Mouse (Mus musculus) hematopoietic stem cell, adult 5-6 weeks (primary cell): ENCODE results near the gene Rrp9. TPM values are rescaled to one million over a fixed set of nuclear protein-coding genes. Genes with fewer than 3 reads are reported as not detected.

Experiments used
- ATAC-seq, 2 experiments: fragments of 125-278 bp in 1 of 2; replicated peaks in 1 of 2; 2 replicates each; pipeline ENCODE4 v1.8.0; 2016 to 2017; ENCODE audit warnings: inconsistent platforms in 2 of 2, mild to moderate bottlenecking in 2 of 2, moderate number of reproducible peaks in 2 of 2, low read depth in 1 of 2, moderate TSS enrichment in 1 of 2; ENCODE audit not compliant: low FRiP score in 2 of 2, poor library complexity in 2 of 2, severe bottlenecking in 2 of 2, insufficient read depth in 1 of 2, low TSS enrichment in 1 of 2
- total RNA-seq: library from RNA; stranded (forward); fragments of 172-1452, 232-1000 nt; gene quantifications from 2 replicates; pipeline ENCODE4 v1.2.3, GENCODE M21; 2017

Gene Rrp9
- total RNA-seq, 1 experiment from 2014 or later = 43.1 TPM

DNA sequence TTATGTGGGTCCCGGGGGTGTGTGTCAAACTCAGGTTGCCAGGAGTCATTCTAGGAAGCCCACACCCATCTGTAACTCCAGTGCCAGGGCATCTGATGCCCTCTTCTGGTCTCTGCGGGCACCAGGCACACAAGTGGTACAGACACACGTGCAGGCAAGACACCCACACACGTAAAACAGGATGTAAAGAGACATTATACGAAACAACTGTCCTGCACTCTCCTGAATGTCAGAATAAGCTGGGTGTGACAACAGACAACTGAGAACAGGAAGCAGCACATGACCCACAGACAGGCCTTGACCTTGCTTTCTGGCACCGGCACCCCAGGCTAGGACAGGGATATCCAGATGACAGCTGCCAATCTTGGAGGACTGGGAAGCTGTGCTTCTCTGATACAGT, 6.4 kb upstream of the Rrp9 start:
- no peak for ATAC-seq

DNA sequence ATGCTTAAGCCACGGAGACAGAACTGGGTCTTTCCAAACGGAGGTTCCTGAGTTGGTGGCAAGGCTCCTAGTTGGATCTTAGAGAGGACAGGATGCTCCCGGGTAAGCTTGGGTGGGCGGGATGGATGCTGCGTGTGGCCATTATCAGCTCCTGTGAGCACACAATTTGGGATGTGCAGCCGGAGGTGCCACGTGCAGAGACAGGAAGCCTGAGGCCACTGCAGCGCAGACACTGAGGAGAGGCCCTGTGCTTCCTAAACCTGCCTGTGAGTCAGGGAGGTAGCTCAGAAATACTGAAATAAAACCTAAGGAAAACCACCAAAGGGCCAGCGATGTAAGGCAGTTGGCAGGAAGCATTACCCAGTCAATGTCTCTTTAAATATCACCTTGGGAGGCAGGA, 6.0 kb upstream of the Rrp9 start:
- ATAC-seq = no peak

DNA sequence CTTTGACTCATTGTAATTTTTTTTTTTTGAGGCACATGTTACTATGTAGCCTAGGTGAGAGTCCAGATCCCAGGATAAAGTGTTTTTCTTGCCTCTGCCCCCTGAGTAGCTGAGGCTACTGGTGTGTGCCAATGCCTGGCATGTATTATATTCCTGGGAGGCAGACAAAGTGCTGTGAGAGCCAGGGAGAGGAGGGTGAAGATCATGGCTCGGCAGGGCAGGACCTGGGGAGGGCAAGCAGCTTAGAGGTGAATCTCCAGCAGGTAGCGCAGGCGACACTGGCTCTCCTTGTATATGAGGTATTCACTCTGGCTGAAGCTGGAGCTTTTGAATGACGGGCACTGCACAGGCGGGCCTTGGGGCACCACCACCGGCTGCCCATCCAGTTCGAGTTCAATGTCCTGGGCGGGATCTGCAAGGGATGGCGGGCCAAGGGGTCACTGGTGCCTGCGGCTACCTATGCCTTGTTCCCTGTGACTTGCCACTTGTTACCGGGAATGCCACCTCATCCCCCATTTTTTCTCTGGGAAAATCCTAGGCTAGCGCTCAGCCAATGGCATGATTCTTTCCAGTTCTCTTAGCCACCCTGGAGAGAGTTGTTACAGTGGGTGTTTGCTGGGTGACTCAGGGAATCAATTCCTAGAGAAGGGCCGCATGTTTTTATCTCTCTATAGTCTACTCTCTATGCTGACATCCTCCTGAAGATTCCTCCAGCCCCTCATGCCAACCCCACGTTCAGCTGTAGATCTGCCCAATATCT, 4.6 kb upstream of the Rrp9 start:
- ATAC-seq = no peak

DNA sequence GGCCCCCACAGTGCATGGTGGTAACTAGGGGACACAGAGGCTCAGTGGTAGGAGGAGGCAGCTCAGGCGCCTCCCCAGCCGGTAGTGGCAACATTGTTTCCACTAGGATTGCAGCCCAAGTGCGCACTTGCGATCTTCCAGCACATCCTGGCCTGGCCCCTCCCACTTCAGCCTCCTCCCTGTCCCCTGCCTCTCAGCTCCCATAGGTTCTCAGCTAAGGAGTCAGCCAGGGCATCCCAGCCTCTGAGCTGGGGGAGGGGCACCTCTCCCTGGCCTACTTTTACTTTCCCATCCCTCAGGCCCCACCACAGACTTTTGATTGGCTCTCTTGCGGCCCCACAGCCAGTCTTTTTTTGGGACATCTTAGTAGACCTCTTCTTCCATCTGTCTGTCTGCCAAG, 3.9 kb upstream of the Rrp9 start:
- ATAC-seq = no peak

DNA sequence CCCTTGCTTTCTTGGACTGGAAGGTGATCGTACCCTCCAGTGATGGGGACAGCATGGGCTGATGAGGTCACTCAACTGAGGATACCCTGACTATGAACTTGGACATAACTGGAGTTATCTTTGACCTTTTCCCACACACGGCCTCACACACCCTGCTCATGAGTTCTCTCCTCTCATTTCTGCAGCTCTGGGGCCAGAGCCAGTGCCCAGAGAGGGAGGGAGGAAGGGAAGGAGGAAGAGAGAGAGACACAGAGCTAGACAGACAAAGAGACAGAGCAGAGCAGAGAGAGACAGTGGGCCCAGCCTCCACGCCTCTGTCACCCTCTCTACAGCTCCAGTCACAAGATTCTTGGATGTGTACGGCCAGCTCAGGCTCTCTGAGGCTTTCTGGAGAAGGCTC, 3.4 kb upstream of the Rrp9 start:
- ATAC-seq = no peak

DNA sequence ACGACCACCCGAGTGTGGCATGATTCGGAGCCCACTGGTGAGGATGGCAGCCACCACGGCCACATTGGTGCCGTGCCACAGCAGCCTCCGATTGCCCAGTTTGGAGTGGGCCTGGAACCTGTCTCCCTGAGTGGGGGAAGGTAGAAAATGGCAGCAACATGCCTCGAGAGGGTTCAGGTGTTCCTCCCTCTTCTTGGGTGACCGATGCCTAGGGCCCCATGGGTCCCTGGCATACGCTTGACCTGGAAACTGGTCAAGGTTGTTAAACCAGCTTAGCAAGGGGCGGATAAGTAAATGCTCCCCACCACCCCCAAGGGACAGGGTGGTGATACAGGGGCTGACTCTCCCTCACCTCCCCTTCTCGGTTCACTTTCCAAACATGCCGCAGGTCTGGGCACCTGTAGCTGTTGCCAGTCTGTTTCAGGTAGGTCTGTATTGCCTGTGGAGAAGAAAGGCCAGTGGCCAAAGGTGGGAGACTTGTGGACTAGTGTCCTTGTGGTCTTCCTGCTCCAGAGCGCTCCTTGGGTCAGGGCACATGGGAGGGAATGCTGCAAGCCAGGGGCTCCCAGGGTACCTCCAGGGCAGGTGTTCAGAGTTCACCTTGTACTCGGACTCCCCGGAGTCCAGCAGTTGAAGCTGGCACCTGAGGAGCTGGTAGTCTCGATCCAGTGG, 2.5 kb upstream of the Rrp9 start:
- ATAC-seq = no peak

DNA sequence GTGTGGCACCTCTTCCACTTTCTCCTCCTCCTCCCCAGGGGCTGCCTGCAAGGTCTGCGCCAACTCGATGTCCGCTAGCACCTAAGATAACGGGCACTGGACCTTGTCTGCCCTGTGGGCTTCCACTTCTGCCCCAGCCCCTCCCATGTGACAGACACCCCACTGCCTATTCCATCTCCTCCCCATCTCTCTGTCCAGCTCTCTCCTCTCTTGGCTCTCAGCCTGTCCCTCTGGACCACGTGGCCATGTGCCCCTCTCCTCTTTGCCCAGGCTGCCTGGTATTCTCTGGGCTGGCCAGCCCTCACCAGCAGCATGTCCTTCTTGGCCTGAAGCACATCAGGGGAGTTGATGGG, 2.0 kb upstream of the Rrp9 start:
- no peak for ATAC-seq

DNA sequence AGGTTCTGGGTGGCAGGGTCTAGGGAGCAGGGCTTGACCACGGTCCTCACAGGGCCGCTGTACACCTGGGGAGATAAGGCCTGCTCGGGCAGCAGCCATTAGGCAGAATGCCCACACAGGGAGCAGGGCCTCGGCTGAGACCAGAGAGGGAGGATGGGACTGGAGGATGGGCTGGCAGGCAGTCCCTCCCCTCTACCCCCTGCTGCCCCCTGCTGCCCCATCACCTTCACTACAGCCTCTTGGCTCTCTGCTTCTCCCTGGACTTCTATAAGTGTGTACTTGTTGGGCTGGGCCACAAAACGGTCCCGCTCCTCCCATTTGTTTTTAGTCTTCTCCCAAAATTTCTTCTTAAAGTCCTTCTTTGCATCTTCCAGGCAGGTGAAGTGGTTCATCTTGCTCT, 1.3 kb upstream of the Rrp9 start:
- peak; percentile 20 to 39; a peak in 1 of 4 replicates for ATAC-seq

DNA sequence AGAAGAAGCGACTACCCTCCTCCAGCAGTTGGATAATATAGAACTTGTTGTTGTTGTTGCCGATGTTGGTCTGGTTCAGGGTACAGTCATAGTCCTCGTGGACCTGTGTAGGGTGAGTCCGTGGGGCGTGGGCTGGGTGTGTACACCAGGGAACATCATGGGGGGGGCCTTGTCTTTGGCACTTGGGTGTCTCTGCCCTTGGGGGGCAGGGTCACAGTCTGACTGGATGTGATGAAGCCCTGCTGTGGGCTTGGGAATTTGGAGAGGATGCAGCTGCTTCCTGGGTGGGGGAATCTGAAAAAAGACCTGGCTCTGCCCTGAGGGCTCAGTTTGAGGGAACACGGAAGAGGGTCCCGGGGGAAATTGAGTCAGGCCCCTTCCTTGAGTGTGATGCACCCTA, 717 bp upstream of the Rrp9 start:
- ATAC-seq = no peak

DNA sequence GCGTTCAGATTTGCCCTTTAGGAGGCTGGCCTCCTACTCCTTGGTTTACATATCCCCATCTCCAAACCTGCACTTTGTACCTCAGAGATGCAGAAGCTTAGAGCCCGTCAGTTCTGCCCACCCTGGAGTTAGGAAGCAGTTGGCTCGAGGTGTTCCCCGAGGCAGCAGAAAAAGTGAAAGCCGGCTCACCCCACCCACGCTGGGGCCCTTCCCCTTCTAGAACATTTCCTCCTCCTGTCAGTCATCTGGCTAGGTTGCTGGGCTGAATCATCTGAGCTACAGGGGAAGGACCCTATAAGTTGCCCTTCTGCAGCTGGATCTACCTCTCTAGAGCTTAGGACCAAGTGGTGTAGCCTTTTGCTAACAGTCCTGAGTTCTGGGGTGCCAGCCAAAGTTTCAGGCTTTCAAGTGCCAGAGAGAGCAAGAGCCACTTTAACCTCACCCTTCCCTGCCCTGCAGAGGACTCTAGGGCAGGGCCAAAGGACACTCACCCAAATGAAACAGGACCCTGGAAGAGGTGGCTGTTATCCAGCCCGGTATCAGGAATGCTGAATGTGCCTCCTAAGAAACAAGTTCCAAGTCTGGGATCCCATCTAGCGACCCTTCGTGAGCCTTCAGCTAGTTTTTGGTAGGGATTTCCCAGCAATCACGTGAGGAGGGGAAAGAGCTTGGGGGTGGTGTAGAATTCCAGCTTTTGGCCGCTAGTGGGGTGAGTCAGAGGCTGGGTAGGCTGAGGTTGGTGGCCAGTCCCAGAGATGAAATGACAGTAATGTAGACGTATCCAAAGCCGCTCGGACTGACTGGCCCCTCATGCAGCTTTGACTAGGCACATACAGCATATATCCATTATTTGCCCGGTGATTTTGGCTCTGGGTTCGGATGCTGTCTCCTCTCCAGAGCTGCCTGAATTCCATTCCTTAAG, 500 bp downstream of the Rrp9 start:
- ATAC-seq = peak; percentile 8 to 54

DNA sequence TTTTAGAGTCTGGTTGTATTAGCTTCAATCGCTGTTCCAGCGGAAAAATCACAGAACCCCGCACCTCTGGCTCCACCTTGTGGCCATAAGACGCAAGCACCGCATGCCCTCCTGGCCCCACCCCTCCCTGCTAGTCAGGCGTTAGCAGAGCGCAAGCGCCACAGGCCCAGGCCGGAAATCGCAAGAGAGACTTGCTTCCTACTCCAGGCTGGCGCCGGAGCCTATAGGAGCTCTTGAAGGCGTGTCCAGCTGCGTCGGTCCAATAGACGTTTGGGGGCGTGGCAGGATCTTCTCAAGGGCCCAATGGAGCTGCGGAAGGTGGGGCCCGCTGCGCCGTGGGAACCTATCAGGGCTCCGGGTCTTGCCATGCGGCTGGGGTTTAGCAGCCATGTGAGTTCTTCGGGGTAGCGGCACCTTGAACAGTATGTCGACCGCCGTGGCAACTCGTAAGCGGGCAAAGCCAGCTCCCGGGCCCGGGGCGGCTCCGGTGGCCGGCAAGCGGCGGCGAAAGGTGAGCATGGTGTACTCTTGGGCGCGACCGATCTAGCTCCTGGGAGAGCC, 1.2 kb downstream of the Rrp9 start, which contains the start of gene Parp3:
TSS of gene Parp3 (minus strand) at position 26 of the 561 bp plus-strand sequence.
- ATAC-seq = peak; percentile 92 to 96

DNA sequence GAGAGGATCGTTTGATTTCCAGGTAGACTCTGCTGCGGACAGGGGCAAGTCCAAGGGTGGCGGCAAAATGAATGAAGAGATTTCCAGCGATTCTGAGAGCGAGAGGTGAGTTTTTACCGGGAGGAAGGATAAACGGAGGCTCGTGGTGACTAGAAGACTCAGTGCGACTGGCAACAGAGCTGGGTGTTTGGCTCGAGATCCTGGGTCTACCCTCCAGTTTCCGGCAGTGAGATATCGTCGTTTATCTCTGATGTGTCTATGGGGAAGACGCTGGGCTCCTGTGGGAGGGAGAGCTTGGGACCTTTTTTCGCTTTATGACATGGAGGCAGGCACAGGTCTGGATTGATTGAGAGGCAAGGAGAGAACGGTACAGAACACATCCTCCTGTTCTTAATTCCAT, 1.9 kb downstream of the Rrp9 start:
- ATAC-seq = no peak

DNA sequence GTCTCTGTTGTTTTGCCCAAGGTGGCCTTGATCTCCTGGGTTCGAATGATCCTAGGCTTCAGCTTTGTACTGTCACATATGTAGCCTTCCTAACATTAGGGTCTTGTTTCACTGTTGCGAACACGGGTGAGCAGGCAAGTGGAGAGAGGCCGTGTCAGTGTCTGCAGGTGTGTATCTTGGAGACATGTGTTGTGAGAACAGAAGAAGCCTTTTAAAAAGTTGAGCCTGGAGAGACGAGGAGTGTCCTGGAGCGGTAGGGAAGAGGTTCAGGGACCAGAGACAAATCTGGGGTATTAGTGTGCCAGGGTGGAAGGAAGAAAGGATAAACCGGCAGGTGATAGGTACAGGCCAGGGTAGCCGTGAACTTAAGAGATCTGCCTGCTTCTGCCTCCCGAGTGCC, 2.3 kb downstream of the Rrp9 start:
- no peak for ATAC-seq

DNA sequence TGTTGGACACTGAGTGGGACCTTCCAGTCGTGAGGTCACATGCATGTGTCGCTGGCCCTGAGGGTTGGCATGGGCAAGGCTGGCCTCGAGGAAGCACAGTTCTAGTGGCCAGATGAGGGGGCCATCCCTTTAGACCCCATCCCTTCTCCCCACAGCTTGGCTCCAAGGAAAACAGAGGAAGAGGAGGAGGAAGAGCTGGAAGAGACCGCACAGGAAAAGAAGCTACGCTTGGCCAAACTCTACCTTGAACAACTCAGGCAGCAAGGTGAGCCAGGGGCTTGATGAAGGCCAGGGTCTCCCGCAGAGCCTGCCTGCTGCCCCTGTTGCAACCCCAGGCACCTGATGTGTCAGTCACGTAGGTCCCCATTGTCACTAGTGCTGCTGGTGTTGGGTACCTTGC, 4.8 kb downstream of the Rrp9 start:
- ATAC-seq = no peak

DNA sequence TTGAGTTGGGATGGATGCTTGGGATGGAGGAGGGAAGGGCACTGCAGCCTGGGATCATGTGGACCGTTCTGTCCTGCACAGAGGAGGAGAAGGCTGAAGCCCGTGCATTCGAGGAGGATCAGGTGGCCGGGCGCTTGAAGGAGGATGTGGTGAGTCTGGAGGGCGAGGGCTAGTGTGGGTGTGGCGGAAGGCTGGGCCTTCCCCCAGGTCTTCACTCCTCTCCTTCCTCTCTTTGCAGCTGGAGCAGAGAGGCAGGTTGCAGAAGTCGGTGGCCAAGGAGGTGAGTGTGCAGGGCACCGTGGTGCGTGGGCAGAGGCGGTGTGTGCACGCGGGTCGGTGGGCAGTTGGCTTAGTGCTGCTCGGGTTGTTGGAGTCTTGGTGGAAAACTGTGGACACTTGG, 5.3 kb downstream of the Rrp9 start:
- ATAC-seq = peak; percentile 9 to 13; a peak in 1 of 4 replicates

DNA sequence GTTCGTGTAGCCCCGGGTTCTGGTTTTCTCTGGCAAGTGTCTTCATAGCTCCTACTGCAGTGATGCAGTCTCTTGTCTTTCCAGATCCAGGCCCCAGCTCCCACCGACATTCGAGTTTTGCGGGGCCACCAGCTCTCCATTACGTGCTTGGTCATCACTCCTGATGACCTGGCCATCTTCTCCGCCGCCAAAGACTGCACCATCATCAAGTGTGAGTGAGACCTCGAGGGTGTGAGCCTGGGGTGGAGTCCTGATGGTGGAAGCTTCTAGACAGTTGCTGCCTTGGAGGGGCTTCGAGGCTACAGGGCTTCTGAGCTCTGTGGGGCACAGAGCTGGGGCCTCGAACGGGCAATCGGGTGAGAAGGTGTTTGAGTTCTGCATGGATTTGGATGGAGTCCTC, 5.9 kb downstream of the Rrp9 start:
- no peak for ATAC-seq

DNA sequence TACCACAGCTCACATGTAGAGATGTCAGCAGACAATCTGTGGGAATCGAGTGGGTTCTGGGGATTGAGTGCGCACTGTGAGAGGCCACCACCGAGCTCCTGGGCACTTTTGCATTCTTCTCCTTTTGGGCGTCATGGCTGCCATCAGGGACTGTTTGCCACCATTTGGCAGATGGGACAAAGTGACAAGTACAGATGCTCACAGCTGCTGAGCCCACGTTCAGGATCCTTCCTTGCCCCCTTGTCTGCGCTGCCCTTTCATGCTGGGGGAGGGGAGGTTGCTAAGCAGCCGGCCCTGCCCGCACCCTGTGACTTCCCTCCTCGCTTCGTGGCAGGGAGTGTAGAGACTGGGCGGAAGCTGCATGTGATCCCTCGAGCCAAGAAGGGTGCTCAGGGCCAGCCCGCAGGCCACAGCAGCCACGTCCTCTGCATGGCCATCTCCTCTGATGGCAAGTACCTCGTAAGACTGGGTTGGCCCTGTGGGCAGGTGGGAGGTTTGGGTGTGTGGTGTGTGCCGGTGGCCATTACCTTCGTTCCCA, 6.9 kb downstream of the Rrp9 start:
- ATAC-seq = no peak

DNA sequence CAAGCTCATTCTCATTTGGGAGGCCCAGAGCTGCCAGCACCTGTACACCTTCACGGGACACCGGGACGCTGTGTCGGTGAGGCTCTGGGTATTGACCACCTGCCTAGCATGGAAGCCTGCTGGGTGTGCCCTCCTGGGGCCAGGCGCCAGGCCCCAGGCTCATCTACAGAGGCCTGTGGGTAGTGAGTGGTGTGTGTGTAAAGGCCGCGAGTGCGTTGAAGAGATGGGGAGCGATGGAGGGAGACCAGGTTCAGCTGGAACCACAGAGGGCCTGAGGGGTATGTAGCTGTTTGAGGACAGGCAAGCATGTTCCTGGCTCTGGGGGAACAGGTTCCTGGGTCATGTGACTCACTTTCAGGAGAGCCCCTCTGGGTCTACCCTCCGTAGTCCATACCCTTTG, 7.4 kb downstream of the Rrp9 start:
- no peak for ATAC-seq
